Mouse (Mus musculus) spleen, adult 10 weeks (tissue): ENCODE data around the gene Trim28. TPM values are rescaled to one million over a fixed set of nuclear protein-coding genes. Genes with fewer than 3 reads are reported as not detected.

ENCODE experiments used
- polyA plus RNA-seq: library from polyadenylated mRNA; stranded (reverse); fragments of 350-450 nt; fragmentation: Illumina TruSeq; extraction: RNeasy Lipid Tissue Mini Kit (QIAGEN cat#74804); gene quantifications from one replicate; pipeline ENCODE4 v1.2.3, GENCODE M21; 2015; ENCODE audit warnings: low replicate concordance; ENCODE audit not compliant: insufficient read depth

The Trim28 gene
- 194 TPM for polyA plus RNA-seq

GRCm38 (mm10) chr7:12998851-12999250 lies at the start of gene Trim28:
TSS of gene Trim28 (plus strand) at chr7:12999114.

GRCm38 (mm10) chr7:12965678-12966091 lies 33.2 kb upstream of the Trim28 start, which contains the start of gene Zfp324:
TSS of gene Zfp324 (plus strand) at chr7:12965838.

GRCm38 (mm10) chr7:12977682-12978389 lies 21.1 kb upstream of the Trim28 start, which contains the start of gene Zfp446:
TSS of gene Zfp446 (plus strand) at chr7:12977848.

GRCm38 (mm10) chr7:12998053-12998452 lies 861 bp upstream of the Trim28 start, which contains the start of gene Slc27a5:
TSS of gene Slc27a5 (minus strand) at chr7:12998192.

GRCm38 (mm10) chr7:13010005-13010908 lies 11.3 kb downstream of the Trim28 start, which contains the start of gene Zbtb45:
TSS of gene Zbtb45 (minus strand) at chr7:13010034.

GRCm38 (mm10) chr7:13034148-13034977 lies 35.4 kb downstream of the Trim28 start, which contains the start of gene Chmp2a:
TSS of gene Chmp2a (minus strand) at chr7:13034807.

GRCm38 (mm10) chr7:13037901-13038555 lies 39.1 kb downstream of the Trim28 start, which contains the start of gene Ube2m:
TSS of gene Ube2m (minus strand) at chr7:13038275.

GRCm38 (mm10) chr7:13054287-13055010 lies 55.5 kb downstream of the Trim28 start, which contains the start of gene Mzf1:
TSS of gene Mzf1 (minus strand) at chr7:13054764.

Other genes starting within 250 kb of the Trim28 start
- gene Zscan18, start 195.5 kb upstream of the Trim28 start, polyA plus RNA-seq: 3.6 TPM
- gene Zfp329, start 180.3 kb upstream of the Trim28 start, polyA plus RNA-seq: 27.5 TPM
- gene Zfp110, start 164.4 kb upstream of the Trim28 start, polyA plus RNA-seq: 50.1 TPM
- gene Zfp128, start 117.9 kb upstream of the Trim28 start, polyA plus RNA-seq: 4.6 TPM
- 14.1 TPM for gene Zscan22, start 101.3 kb upstream of the Trim28 start, polyA plus RNA-seq
- gene Rps5, start 76.8 kb upstream of the Trim28 start, polyA plus RNA-seq: 814 TPM
- 0.29 TPM for gene Rnf225, start 71.7 kb upstream of the Trim28 start, polyA plus RNA-seq
- gene Zfp324, start 33.3 kb upstream of the Trim28 start, polyA plus RNA-seq: 5.0 TPM
- gene Zfp446, start 21.3 kb upstream of the Trim28 start, polyA plus RNA-seq: 9.2 TPM
- gene Slc27a5, start 922 bp upstream of the Trim28 start, polyA plus RNA-seq: 0.10 TPM
- 4.0 TPM for gene Zbtb45, start 10.9 kb downstream of the Trim28 start, polyA plus RNA-seq
- gene Chmp2a, start 35.7 kb downstream of the Trim28 start, polyA plus RNA-seq: 153 TPM
- gene Ube2m, start 39.2 kb downstream of the Trim28 start, polyA plus RNA-seq: 112 TPM
- 0.65 TPM for gene Mzf1, start 55.6 kb downstream of the Trim28 start, polyA plus RNA-seq
- not detected for gene Vmn1r85, start 96.1 kb downstream of the Trim28 start, polyA plus RNA-seq
- not detected for gene Vmn1r86, start 120.8 kb downstream of the Trim28 start, polyA plus RNA-seq
- gene Vmn1r87, start 141.0 kb downstream of the Trim28 start, polyA plus RNA-seq: not detected
- gene Vmn1r88, start 160.5 kb downstream of the Trim28 start, polyA plus RNA-seq: not detected
- not detected for gene Vmn1r89, start 213.9 kb downstream of the Trim28 start, polyA plus RNA-seq